Mouse (Mus musculus): ENCODE measurements around the gene Dpp4.
A peak's percentile ranks its signal among the peaks of the same experiment; 100 is the strongest.

- TF ChIP-seq CTCF (IDR thresholded peaks at IDR 0.05; ENCODE audit: low read depth) (no peak), EP300 (IDR thresholded peaks at IDR 0.05; ENCODE audit: low read depth) (0 out of 2 replicates have a peak, but pooled peaks have one; percentile 22)
These were observed 48.4 kb downstream of the Dpp4 start for GRCm38 (mm10) chr2:62363606-62364005.
